Mouse (Mus musculus): Measurements from ENCODE around the gene Gjd3. TPM values are rescaled to one million over a fixed set of nuclear protein-coding genes. Genes with fewer than 3 reads are reported as not detected.
A peak's percentile ranks its signal among the peaks of the same experiment; 100 is the strongest.

Gjd3 gene
- total and polyA plus RNA-seq, 3 experiments = not detected

- Histone ChIP-seq H3K9ac (ENCODE audit: control insufficient read depth, low read depth, low read length, poor library complexity, severe bottlenecking) (no peak overlapping the region), H3K36me3 (ENCODE audit: control insufficient read depth in 1 of 2, insufficient read depth in 2 of 2, low read length in 2 of 2) (peaks cover 0 to 18% of the 10 kb centered on the region in 2 experiments; a peak in 2 of 4 replicates), H3K9me3 (replicated peaks; ENCODE audit: insufficient read depth, low read length) (no peaks in the 10 kb centered on the region), H3K4me3 (ENCODE audit: control insufficient read depth in 1 of 2, insufficient read depth in 1 of 2, low read depth in 2 of 2, low read length in 2 of 2) (no peak overlapping the region), H3K4me1 (ENCODE audit: control insufficient read depth in 1 of 2, insufficient read depth in 2 of 2, low read length in 2 of 2) (peaks cover 3 to 30% of the 10 kb centered on the region in 2 experiments), H3K27me3 (ENCODE audit: control insufficient read depth in 1 of 2, insufficient read depth in 2 of 2, low read length in 2 of 2) (no peaks in the 10 kb centered on the region), H3K27ac (ENCODE audit: control insufficient read depth, low read depth, low read length) (no peak overlapping the region), H3K79me2 (ENCODE audit: control insufficient read depth, insufficient read depth, low read length, poor library complexity) (peaks cover 3% of the 10 kb centered on the region)
- TF ChIP-seq E2F4 (IDR thresholded peaks at IDR 0.05; ENCODE audit: borderline replicate concordance, low read depth, low read length) (no peak), ZKSCAN1 (IDR thresholded peaks at IDR 0.05; ENCODE audit: low read depth, low read length) (no peak), MEF2A (IDR thresholded peaks at IDR 0.05; ENCODE audit: extremely low read depth, insufficient replicate concordance, low read depth, low read length, poor library complexity, severe bottlenecking) (no peak), NRF1 (IDR thresholded peaks at IDR 0.05; ENCODE audit: insufficient read depth, low read depth, low read length, poor library complexity, severe bottlenecking) (no peak), RAD21 (IDR thresholded peaks at IDR 0.05; ENCODE audit: low read depth, low read length) (no peak), ZNF384 (IDR thresholded peaks at IDR 0.05; ENCODE audit: low read depth, low read length) (no peak), NELFE (IDR thresholded peaks at IDR 0.05; ENCODE audit: low read depth, low read length) (no peak), USF2 (IDR thresholded peaks at IDR 0.05; ENCODE audit: borderline replicate concordance in 1 of 2, insufficient read depth in 1 of 2, low read depth in 1 of 2, low read length in 2 of 2) (no peak), RCOR1 (IDR thresholded peaks at IDR 0.05; ENCODE audit: low read depth, low read length) (no peak), ELF1 (IDR thresholded peaks at IDR 0.05; ENCODE audit: low read depth, low read length) (no peak), JUND (IDR thresholded peaks at IDR 0.05; ENCODE audit: low read depth, low read length) (no peak), POLR2AphosphoS2 (IDR thresholded peaks at IDR 0.05; ENCODE audit: low read length) (no peak)
- no peak for DNase-seq (ENCODE audit: low read depth, low spot score)
These were observed 21.1 kb downstream of the Gjd3 start for GRCm38 (mm10) chr11:98961766-98962165.

GRCm38 (mm10) chr11:98961051-98961592 is 21.7 kb downstream of the Gjd3 start:
- Histone ChIP-seq H3K27ac (ENCODE audit: control insufficient read depth, low read depth, low read length) (no peak overlapping the region), H3K4me1 (ENCODE audit: control insufficient read depth in 1 of 2, insufficient read depth in 2 of 2, low read length in 2 of 2) (peaks cover 3 to 30% of the 10 kb centered on the region in 2 experiments), H3K36me3 (ENCODE audit: control insufficient read depth in 1 of 2, insufficient read depth in 2 of 2, low read length in 2 of 2) (peaks cover 0 to 18% of the 10 kb centered on the region in 2 experiments; a peak in 2 of 4 replicates)

More at GRCm38 (mm10) chr11:98961051-98961592, 21.7 kb downstream of the Gjd3 start:
- TF ChIP-seq GATA1 (IDR thresholded peaks at IDR 0.05; ENCODE audit: low read depth, low read length) = no peak
- TF ChIP-seq BHLHE40 (IDR thresholded peaks at IDR 0.05; ENCODE audit: borderline replicate concordance, low read depth, low read length) = no peak
- TF ChIP-seq E2F4 (IDR thresholded peaks at IDR 0.05; ENCODE audit: borderline replicate concordance, low read depth, low read length) = no peak
- no peak for TF ChIP-seq POLR2AphosphoS5 (IDR thresholded peaks at IDR 0.05; ENCODE audit: borderline replicate concordance, low read depth, low read length)
- TF ChIP-seq TCF12 (IDR thresholded peaks at IDR 0.05; ENCODE audit: low read depth, low read length) = no peak
- no peak for TF ChIP-seq MYC (IDR thresholded peaks at IDR 0.05; ENCODE audit: low read depth, low read length)
- TF ChIP-seq TBP (IDR thresholded peaks at IDR 0.05; ENCODE audit: low read depth, low read length) = no peak
- no peak for TF ChIP-seq CHD2 (IDR thresholded peaks at IDR 0.05; ENCODE audit: low read length)
- no peak for TF ChIP-seq GABPA (IDR thresholded peaks at IDR 0.05; ENCODE audit: low read depth, low read length)
- TF ChIP-seq SIN3A (IDR thresholded peaks at IDR 0.05; ENCODE audit: low read length) = no peak
- TF ChIP-seq NELFE (IDR thresholded peaks at IDR 0.05; ENCODE audit: low read depth, low read length) = no peak
- no peak for TF ChIP-seq MAFK (IDR thresholded peaks at IDR 0.05; ENCODE audit: borderline replicate concordance, low read depth, low read length)
- TF ChIP-seq POLR2A (IDR thresholded peaks at IDR 0.05; ENCODE audit: control insufficient read depth in 1 of 2, insufficient read depth in 1 of 2, low read depth in 1 of 2, low read length in 2 of 2, poor library complexity in 1 of 2) = no peak
- no peak for TF ChIP-seq JUND (IDR thresholded peaks at IDR 0.05; ENCODE audit: low read depth, low read length)
- no peak for TF ChIP-seq EP300 (IDR thresholded peaks at IDR 0.05; ENCODE audit: low read depth in 1 of 2, low read length in 2 of 2)
- TF ChIP-seq MXI1 (IDR thresholded peaks at IDR 0.05; ENCODE audit: low read depth, low read length) = no peak
- no peak for TF ChIP-seq ZKSCAN1 (IDR thresholded peaks at IDR 0.05; ENCODE audit: low read depth, low read length)
- no peaks in the 10 kb centered on the region for H3K9me3 ChIP-seq (replicated peaks; ENCODE audit: insufficient read depth, low read length)
- no peak for DNase-seq (ENCODE audit: low read depth, low spot score)
- peak overlapping the region; percentile 79 for H3K9ac ChIP-seq (ENCODE audit: control insufficient read depth, low read depth, low read length, poor library complexity, severe bottlenecking)
- H3K79me2 ChIP-seq (ENCODE audit: control insufficient read depth, insufficient read depth, low read length, poor library complexity) = peaks cover 3% of the 10 kb centered on the region
- no peaks in the 10 kb centered on the region for H3K27me3 ChIP-seq (ENCODE audit: control insufficient read depth in 1 of 2, insufficient read depth in 2 of 2, low read length in 2 of 2)
- H3K4me3 ChIP-seq (ENCODE audit: control insufficient read depth in 1 of 2, insufficient read depth in 1 of 2, low read depth in 2 of 2, low read length in 2 of 2) = peak overlapping the region; percentile 67 to 84

All from MEL (cell line).